Mouse (Mus musculus): ENCODE data around the gene Cyb5b.

DNA sequence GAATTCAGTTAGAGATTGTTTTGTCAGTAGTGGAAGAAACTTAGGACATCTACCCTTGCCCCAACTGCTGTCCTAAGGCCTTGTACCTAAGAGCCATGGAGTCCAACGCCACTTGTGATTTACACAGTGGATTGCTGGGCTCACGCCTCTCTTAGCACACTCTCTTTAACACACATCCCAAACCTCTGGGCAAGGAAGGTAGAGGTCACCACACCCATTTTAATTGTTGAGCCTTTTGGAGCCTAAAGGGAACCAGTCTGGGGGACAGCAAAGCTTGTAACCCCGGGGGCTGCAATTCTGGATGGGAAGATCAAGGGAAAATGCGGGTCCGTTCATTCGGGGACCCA, 410 bp upstream of the Cyb5b start:
- TF ChIP-seq CTCF (IDR thresholded peaks at IDR 0.05; ENCODE audit: borderline replicate concordance, insufficient read depth, low read length) (no peak), POLR2A (IDR thresholded peaks at IDR 0.05; ENCODE audit: low read depth, low read length) (no peak)

All from embryonic fibroblast, embryonic 13.5 days (primary cell).